Mouse (Mus musculus) B cell, adult 2 months (primary cell): ENCODE measurements at regions not wholly inside any gene's neighbourhood (a gene's known extent, or its start where the extent isn't known, plus 50 kb on each side); places are given as distances from the start of the nearest gene placed in this dataset.

Experiments
- DNase-seq, 2 experiments: peaks; one replicate each; pipeline ENCODE4 v3.0.0; 2022

DNA sequence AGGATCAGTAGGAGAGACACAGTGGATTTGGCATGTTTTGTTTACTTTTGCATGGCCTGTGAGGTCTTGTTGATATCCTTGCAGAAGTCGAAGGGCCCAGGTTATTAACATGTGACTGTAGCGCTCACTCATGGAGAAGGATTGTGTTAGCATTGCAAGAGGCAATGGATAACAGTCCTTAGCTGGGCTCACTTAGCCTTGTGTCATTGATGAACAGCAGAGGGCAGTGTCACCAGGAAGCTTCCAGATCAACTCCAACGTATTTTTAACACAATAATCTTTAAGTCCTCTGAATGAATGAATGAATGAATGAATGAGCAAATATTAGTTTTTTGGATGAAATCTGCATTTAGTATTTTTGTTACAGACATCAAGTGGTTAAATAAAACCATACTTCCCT, 133.2 kb upstream of the Car8 start:
- no peak for DNase-seq

DNA sequence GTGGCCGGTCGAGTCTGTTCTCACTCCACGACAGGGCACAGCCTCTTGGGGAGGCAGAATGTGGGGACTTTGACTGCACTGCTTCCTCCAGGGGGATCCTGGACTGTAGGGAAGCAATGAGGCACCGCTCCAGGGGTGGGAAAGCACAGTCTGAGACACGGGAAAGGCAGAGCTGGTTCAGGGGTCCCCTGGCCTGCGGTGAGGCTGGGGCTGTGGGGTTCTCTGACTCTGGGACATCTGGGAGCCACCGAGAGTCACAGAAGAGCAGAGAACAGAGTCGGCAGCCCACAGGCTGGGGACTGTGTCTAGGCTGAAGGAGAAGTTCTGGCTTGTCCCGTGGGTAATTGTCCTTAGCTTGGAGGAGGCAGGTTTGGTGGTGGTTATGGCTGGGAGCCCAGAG, 131.9 kb upstream of the Car8 start:
- DNase-seq, result no peak

DNA sequence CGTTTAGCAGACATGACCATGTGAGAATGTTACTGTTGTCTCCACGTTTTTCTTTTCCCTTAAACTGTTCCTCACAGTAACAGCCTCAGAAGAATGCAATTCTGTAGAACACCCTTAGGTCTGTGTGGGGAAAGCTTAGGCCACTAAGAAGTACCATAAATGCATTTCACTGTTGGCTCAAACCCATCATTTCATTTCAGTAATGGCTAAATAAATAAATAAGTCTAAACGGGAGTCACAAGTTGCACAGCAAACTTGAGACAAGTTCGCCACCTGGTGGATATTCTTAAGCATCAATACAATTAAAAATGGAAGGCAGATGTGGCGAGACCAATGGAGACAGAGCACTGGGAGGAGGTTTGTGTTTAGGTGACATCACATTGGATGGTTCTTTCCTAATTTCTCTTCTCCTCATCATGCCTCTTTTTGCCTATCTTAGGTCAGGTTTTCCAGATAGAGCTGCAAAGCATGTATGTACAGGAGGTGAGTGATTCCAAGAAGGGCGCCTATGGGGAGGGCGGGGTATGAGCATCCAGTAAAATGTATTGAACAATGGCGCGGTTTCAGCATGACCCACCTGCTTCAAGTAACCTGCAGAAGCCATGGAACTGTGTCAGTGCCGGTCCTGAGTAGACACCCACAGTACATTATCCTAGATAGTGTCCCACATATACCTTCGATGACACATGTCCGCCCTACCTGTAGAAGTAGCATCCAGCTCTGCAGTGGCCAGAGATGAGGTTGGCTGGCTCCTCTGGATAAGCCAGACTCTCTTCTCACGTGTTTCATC, 128.8 kb upstream of the Car8 start:
- peak; percentile 10 to 17 for DNase-seq

DNA sequence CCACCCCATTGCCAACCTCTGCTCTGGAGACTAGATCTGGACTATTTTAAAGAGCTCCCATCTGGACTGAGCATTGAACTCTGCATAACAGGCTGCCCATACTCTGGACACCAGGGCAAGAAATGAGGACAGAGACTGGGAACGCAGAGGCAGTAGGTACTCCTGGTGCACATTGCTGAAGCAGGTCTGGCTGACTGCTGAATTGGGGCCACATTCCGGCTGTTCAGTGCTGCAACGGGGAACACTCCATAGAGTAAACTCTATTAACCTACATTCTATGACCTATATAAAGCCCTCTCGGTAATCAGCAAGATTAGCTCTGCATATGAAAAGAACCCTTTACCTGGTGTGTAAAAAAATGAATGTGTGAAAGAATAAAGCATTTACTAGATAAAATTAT, 128.1 kb upstream of the Car8 start:
- no peak for DNase-seq

DNA sequence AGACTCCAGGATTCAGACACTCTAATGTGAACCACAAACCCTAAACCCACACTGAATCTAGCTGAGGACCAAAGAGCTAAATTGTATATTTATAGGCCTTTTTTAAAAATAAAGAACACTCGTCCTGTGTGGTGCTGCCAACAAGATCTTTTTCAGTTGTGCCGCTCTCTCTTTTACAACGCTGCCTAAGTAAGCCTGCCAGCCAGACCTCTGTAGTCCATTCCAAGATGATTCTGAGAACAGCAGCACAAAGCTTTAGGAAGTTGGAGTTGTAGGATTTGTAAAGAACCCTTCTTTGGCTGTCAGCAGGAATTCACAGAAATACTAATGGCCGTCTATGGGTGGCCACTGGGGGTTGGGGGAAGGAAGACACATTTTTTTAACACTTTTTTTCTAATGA, 123.6 kb upstream of the Car8 start:
- DNase-seq, result no peak

DNA sequence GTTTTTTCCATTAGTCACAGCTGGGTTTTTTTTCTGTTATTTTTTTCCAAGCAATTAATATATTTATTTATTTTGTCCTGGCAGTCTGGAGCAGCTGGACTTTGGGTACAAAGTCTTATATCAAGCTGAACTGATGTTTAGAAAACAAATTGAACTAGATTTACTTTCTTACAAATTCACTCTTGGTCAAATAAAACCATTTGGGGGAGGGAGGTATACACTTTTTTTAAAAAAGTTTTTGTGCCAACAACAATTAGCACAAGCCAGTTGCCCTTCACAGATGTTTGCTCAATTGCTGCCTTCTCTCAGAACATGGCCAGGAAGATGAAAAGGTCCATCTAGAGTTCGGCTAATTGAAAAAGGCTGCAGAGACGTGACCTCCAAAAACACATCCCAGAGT, 123.1 kb upstream of the Car8 start:
- no peak for DNase-seq

DNA sequence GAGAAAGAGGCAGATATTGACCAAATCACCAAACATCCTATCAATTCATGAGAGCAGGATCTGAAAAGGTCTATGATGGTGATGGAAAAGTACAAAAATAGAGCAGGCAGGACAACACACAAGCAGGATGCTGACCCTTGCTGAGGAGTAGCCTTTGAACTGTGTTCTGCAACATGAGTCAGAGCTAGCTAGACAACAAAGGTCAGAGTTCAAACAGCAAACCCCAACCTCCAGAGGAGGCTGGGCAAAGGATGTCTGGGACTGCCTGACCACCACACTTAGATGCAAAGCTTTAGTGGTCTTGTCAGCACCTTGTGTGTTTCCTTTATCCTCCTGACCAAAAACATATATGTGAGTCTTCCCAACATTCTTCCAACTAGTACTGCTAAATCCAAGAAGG, 122.5 kb upstream of the Car8 start:
- DNase-seq, result no peak

DNA sequence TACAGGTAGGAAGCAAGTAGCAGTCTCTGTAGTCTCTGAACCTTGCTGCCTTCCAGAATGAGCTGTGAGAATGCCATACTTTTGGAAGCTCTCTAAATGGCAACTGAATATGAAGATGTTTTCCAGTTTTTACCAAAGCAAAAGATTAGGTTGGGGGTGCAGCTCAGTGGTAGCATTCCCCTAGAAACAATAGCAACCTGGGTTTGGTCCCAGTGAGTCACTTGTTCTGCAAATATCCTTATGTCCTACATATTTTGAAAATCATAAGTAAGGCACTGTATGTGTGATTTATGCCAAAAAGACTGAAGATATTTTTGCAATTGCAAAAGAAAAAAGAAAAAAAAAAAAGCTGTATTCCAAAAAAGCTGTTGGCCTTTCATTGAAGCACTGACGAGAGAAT, 118.6 kb upstream of the Car8 start:
- DNase-seq, result no peak

DNA sequence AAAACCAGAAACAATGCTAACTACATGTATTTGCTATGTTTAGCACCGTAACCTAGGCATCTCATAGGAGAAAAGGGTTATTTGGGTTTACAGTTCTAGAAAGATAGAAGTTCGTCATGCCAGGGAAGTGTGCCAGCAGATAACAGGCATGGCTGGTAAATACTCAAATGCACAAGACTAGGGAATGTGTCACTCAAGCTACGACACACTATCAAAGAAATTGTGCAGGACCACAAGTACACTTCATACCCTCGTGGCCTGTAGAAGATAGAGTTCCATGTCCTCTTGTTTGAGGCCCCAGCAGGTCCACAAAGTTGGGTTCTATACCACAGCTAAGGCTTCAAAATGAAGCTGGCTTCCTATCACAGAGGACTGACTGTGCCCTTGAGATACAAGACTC, 103.1 kb upstream of the Car8 start:
- DNase-seq, result no peak

DNA sequence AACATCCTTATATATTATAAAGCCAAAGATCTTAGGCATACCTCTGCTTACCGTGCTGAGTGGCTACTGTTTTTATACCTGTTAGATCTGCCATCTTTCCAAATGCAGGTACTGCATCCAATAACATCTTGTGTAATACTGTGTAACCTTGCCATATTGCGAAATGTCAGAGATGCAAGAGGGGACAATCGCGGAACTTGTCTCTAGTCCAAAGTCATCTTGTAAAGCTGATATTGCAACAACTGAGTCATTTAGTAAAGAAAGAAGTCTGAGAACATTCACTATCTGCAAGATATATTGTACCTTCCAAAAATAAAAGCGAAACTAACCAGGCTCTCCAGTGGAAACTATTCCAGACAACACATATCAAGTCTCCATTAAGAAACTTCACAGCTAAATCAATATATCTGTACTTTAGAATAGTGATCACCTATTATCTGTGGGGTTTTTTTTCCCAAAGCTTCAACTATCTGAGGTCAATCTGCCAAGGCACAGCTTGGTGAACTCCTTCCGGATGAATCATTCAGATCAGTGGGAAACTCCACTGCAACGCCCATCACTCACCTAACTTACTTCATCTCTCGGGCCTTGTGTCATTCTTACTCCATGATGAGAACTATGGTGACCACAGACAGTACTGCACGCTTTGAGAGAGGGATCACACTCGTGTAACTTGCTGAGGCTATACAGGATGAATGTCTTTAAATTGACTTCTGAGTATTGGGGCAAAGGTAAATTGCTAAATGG, 70.6 kb upstream of the Car8 start:
- DNase-seq, result no peak

DNA sequence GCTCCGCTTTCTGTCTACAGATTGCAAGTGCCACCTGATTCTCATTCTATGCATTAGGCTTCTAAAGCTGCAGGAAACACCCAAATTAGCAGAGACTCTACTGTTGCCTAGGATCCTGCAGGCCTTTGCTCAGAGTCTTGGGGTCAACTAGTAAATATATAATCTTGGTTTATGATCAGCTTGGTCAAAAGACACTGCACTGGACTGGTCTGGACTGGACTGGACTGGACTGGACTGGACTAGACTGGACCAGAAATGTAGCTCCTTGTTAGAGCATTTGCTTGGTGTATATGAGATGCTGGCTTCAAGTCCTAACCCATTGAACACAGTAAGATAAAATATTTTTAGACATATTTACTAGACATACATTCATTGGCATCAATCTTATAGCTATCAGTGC, 53.7 kb upstream of the Car8 start:
- DNase-seq, result no peak

DNA sequence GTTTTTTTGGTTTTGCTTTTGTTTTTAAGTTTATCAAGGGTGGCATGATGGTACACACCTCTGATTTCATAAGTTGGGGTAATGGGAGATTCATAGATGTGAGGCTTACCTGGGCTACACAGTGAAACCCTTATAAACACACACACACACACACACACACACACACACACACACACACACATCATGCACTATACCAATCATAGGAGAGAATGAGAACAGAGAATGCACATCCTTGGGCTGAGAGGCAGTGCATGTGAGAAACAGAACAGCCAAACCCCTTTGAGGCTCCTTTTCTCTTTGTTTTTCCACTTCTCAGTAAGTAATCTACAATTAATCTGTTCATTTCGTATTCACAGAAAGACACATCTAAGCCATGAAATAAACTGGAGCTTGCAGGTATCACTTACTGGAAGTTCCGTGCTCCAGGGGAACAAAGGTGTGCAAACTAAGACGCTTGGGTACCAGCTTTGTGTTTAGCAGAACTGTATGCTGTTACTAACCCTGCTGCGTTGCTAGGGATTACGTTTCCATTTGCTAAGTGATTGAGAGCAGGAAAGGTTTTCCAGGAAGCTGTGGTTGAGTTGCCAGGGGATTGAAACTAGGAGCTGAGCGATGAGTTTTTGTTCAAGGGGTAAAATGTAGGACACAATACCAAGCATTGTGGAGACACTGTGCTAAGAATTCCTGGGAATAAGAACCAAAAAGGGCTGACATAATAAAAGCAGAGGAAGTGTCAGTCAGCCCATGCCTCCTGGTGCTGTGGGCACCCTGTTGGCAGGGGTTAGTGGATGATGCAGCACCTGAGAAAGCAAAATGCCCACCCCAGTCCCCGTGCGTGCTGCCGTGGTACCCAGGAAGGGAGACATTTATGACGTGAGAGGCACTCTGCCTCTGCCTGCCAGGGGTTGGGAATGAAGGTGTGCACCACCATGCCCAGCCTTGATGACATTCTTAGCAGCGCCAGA, 53.0 kb upstream of the Car8 start:
- DNase-seq, result no peak

DNA sequence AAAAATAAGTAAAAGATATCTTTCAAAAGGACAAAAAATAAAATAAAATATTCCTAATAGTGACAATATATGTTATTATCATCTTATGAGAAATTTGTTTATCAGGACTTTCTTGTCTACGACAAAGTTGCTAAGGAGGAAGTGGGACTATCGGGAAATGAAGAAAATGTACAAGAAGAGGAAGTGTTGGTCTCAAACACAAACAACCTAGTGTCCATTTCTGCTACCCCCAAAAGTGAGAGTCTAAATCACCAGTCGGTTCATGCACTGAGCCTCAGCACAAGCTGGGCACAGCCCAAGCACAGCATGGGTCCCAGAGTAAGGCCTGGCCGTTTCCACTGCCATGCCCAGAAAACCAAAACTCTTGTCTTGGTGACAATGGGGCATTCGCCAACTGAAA, 51.1 kb upstream of the Car8 start:
- DNase-seq, result no peak
